Mouse (Mus musculus) embryonic facial prominence, embryonic 11.5 days (tissue): ENCODE measurements around the gene Loxl3. TPM values are rescaled to one million over a fixed set of nuclear protein-coding genes. Genes with fewer than 3 reads are reported as not detected.

Experiments
- ATAC-seq: fragments of 200-750 bp; cut with Nextera tagmentation; replicated peaks from 2 replicates; pipeline ENCODE4 v1.8.0; 2017; ENCODE audit warnings: low read depth; ENCODE audit not compliant: insufficient number of reproducible peaks, low FRiP score, low TSS enrichment
- DNase-seq: peaks from one replicate; pipeline ENCODE4 v3.0.0-alpha.2; 2015; ENCODE audit warnings: low spot score
- H3K27ac ChIP-seq: fragments of 300-500 bp; sonication (generic); replicated peaks from 2 replicates; pipeline ENCODE4 v1.5.1; 2014; ENCODE audit warnings: mild to moderate bottlenecking, low read depth, low read length, control low read depth
- H3K27me3 ChIP-seq: fragments of 300-500 bp; sonication (generic); 2 replicates; pipeline ENCODE4 v1.6.1; 2014; ENCODE audit warnings: mild to moderate bottlenecking, low read length, moderate library complexity, mixed read lengths; ENCODE audit not compliant: control insufficient read depth, insufficient read depth
- H3K36me3 ChIP-seq: fragments of 300-500 bp; sonication (generic); replicated peaks from 2 replicates; pipeline ENCODE4 v1.6.1; 2014; ENCODE audit warnings: low read depth, mild to moderate bottlenecking, low read length, moderate library complexity, mixed read lengths; ENCODE audit not compliant: control insufficient read depth, insufficient read depth
- H3K4me1 ChIP-seq: fragments of 300-500 bp; sonication (generic); 2 replicates; pipeline ENCODE4 v1.6.1; 2014; ENCODE audit warnings: low read length, mixed read lengths; ENCODE audit not compliant: control insufficient read depth, insufficient read depth
- H3K4me2 ChIP-seq: fragments of 300-500 bp; sonication (generic); 2 replicates; pipeline ENCODE4 v1.6.1; 2014; ENCODE audit warnings: low read depth, mild to moderate bottlenecking, control low read depth, low read length, moderate library complexity
- H3K4me3 ChIP-seq: fragments of 300-500 bp; sonication (generic); 2 replicates; pipeline ENCODE4 v1.5.1; 2014; ENCODE audit warnings: low read depth, low read length, control low read depth
- H3K9ac ChIP-seq: fragments of 300-500 bp; sonication (generic); replicated peaks from 2 replicates; pipeline ENCODE4 v1.6.1; 2014; ENCODE audit warnings: mild to moderate bottlenecking, control low read depth, low read length
- H3K9me3 ChIP-seq: fragments of 300-500 bp; sonication (generic); replicated peaks from 2 replicates; pipeline ENCODE4 v1.6.1; 2016; ENCODE audit warnings: mild to moderate bottlenecking, low read length, inconsistent platforms, mixed read lengths; ENCODE audit not compliant: control insufficient read depth
- WGBS: fragments of 180-500 bp; shearing (Covaris S2); extraction: QIAGEN DNeasy Blood & Tissue Kit; methylation state at CpG from one replicate; pipeline ENCODE4 v1.1.7; 2014; 5-methylcytosine and 5-hydroxymethylcytosine counted together
- polyA plus RNA-seq: library from polyadenylated mRNA; unstranded; fragments of >200 nt; fragmentation: Nextera tagmentation; extraction: Ambion mirVana; gene quantifications from 2 replicates; pipeline ENCODE4 v1.2.1, GENCODE M21; 2014

Loxl3 gene
- polyA plus RNA-seq, 1 experiment from 2014 or later, result 10.1 TPM

DNA sequence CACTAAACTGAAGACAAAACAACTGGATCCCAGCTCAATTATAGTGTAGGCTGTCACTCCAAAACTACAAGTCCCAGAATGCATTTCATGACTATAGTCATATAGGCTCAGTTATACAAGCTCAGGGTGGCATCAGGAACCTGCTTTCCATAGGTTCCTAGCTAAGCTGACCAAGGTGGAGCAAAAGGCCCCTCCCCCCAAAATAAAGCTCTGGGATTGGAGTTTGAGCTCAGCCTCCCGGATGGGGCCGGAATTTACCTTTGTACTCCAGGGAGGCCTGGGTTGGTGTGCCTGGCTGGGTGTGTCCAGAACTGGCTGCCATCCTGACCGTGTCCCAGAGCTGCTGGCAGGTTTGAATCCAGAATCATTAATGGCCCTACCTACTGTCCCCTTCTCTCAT is 23.8 kb downstream of the Loxl3 start, which contains the start of gene Dqx1:
Gene Dqx1, plus strand, starts transcription at position 55 of the 400 bp plus-strand sequence.
- no peak within 1 kb of the TSS for H3K4me2 ChIP-seq
- H3K36me3 ChIP-seq, result peaks cover 5% of the 10 kb centered on the region; the same call in 1 of the 2 replicates
- no peaks in the 10 kb centered on the region for H3K9me3 ChIP-seq
- peak; percentile 27 for DNase-seq
- H3K4me1 ChIP-seq, result no peaks in the 10 kb centered on the region; the same call in 1 of the 2 replicates
- H3K27me3 ChIP-seq, result peaks cover 8% of the 10 kb centered on the region; the same call in 1 of the 2 replicates
- H3K4me3 ChIP-seq, result no peak within 1 kb of the TSS
- H3K27ac ChIP-seq, result no peak within 1 kb of the TSS
- no peak within 1 kb of the TSS for H3K9ac ChIP-seq
- ATAC-seq, result no peak
- 54% methylated on average over 3 of the region's 3 CpGs for WGBS

DNA sequence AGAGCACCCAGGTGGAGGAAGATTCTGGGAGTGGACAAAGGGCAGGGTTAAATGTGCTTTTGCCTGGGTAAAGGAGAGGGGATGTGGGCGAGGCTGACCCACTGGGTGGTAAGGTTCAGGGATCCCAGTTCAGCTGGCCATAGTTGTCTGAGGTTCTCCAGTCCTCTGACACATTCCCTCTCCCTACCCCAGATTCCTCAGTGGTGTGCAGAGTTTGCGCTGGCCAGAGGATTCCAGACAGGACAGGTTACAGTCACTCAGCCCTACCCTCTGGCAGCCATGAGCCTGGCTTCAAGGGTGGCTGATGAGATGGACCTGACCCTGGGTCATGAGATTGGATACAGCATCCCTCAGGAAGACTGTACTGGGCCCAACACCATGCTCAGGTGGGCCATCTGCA is 24.8 kb downstream of the Loxl3 start:
- peaks cover 15% of the 10 kb centered on the region for H3K27me3 ChIP-seq
- H3K4me3 ChIP-seq, result no peak overlapping the region
- DNase-seq, result no peak
- no peak for ATAC-seq
- no peak overlapping the region for H3K4me2 ChIP-seq
- H3K9me3 ChIP-seq, result no peaks in the 10 kb centered on the region
- H3K36me3 ChIP-seq, result peaks cover 5% of the 10 kb centered on the region; the same call in 1 of the 2 replicates
- 75% methylated on average over 2 of the region's 2 CpGs for WGBS
- H3K4me1 ChIP-seq, result no peaks in the 10 kb centered on the region; the same call in 1 of the 2 replicates
- no peak overlapping the region for H3K9ac ChIP-seq
- no peak overlapping the region for H3K27ac ChIP-seq

DNA sequence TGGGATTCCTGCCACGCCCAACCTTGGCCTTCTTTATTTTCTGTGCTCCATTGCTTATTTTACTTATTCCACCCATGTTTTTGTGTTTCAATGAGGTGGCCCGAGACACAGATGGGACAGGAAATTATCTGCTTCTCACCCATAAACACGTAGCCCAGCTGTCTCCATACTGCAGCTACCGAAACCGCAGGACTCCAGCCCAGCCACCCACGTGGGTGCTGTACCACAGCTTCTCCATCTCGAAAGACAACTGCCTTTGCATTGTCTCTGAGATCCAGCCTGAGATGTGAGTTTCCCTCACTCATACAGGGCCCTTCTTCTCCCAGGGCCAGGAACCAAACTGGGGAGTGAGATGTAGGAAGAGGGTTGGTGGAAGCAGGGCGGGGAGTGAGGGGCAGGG is 32.0 kb downstream of the Loxl3 start:
- no peak overlapping the region for H3K9ac ChIP-seq
- ATAC-seq, result no peak

DNA sequence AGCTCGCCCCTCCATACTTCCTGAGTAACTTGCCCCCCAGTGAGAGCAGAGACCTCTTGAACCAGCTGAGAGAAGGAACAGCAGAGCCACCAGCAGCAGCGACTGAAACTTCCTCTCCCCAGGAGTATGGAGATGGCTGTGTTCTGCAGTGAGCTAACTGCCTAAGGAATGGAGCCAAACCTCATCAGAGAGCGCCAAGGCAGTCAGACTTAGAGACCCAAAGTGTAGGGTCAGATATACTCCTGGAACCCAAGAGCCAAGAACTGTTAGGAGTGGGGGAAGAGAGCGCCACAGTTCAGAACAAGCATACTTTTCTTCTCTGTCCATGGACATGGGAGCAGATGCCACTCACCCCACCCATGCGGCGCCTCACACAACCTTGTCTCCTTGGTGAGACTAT is 32.5 kb downstream of the Loxl3 start:
- DNase-seq (no peak), ATAC-seq (no peak)
- H3K4me3 ChIP-seq, result no peak overlapping the region
- peaks cover 83% of the 10 kb centered on the region for H3K27me3 ChIP-seq
- 32% methylated on average over 6 of the region's 6 CpGs for WGBS
- H3K36me3 ChIP-seq, result no peaks in the 10 kb centered on the region
- no peaks in the 10 kb centered on the region for H3K9me3 ChIP-seq
- no peak overlapping the region for H3K27ac ChIP-seq
- H3K4me1 ChIP-seq, result peaks cover 6% of the 10 kb centered on the region
- H3K9ac ChIP-seq, result no peak overlapping the region
- H3K4me2 ChIP-seq, result no peak overlapping the region

More for the DNA sequence above, 32.0 kb downstream of the Loxl3 start:
- H3K27ac ChIP-seq, result no peak overlapping the region
- H3K9me3 ChIP-seq, result no peaks in the 10 kb centered on the region
- no peak overlapping the region for H3K4me2 ChIP-seq
- DNase-seq, result no peak
- peaks cover 80% of the 10 kb centered on the region for H3K27me3 ChIP-seq
- no peak overlapping the region for H3K4me3 ChIP-seq
- no peaks in the 10 kb centered on the region for H3K36me3 ChIP-seq
- H3K4me1 ChIP-seq, result peaks cover 2% of the 10 kb centered on the region
- 35% methylated on average over 8 of the region's 8 CpGs for WGBS

DNA sequence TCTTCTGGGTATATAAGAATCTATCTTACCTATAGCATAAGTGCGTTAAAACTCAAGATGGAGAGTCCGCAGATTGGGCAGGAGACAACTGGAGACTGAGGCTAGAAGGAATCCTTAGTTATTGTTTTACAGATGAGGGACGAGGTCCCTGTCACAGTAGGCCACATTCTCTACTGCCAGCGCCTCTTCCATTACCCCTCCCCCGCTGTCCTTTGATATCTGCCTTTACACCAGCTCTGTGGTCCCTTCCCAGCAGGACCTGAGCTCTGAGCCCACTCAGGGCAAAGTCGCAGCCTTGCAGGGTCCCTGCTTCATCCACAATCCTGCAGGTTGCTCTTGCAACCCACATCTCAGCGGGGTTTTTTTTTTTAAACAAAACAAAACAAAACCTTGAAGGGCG is 34.2 kb downstream of the Loxl3 start:
- DNase-seq, result no peak
- Histone ChIP-seq H3K36me3 (no peaks in the 10 kb centered on the region), H3K9me3 (no peaks in the 10 kb centered on the region), H3K27ac (no peak overlapping the region), H3K4me2 (no peak overlapping the region), H3K4me1 (peaks cover 6% of the 10 kb centered on the region), H3K27me3 (peaks cover 91% of the 10 kb centered on the region), H3K9ac (no peak overlapping the region), H3K4me3 (peak overlapping the region; percentile 30; the same call in 1 of the 2 replicates)
- no peak for ATAC-seq
- 3% methylated on average over 8 of the region's 8 CpGs for WGBS

DNA sequence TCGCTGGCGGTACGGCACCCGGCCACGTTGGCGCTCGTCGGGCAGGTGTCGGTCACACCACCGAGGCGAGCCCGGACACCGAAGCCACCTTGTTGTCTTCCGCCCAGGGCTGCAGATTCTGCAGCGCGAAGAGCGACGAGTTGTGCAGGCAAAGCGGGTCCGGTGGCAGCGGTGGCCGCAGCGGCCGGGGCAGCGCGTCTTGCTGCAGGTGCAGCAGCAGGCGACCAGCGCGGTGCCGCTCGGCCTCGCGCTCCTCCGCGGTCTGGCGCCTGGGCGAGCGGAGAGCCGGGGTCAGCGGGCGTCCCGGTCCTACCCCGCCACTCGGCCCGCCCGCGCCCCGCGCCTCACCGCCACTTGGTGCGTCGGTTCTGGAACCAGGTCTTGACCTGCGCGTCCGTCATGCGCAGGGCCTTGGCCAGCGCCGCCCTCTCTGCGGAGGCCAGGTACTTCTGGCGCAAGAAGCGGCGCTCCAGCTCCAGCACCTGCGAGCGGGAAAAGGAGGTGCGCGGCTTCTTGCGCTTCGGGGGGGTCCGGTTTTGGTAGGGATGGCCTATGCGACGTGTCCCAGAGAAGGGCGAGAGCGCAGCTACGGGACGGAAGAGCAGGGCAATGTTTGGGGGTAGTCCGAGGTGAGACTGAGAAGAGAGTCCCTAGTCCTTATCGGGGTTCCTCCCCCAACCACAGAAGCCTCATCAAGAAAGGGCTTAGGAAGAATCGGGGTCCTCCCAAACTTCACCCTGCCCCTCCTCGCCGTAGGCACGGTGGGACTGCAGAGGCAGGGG is 34.9 kb downstream of the Loxl3 start:
- ATAC-seq (no peak), DNase-seq (no peak)

DNA sequence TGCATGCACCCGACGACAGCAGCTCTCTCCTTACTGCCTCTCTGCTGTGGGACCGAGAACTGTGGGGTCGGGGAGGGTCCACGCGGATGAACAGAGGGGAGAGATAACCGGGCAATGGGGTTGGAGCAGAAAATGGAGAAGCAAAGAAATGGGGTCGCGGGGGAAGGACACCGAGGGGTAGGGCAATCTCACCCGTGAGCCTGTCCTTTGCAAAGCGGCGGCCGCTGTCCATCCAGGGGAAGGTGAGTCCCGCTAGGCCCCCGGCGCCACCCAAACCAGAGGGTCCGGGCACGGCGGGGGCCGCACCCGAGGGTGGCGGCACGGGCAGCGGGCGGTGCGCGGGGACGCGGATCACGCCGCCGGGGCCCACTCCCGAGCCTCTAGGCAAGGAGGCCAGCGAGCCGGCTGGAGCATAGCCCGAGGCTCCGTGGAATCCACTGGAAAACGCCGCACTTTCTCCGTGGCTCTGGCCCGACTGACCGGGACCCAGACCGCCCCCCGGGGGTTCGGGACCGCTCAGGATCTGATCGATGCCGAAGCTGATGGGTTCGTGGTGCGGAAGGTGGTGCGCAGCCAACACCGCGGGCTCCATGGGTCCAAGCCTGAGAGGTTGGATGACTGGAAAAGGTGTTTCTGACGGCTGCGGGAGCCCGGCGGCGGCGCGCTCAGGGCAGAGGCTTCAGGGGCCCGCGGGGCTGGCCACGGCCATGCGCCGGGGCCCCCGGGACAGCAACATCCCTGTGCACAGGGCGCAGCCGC is 35.7 kb downstream of the Loxl3 start:
- peaks cover 6% of the 10 kb centered on the region for H3K4me1 ChIP-seq
- H3K9ac ChIP-seq, result no peak overlapping the region; the same call in none of the 2 replicates
- no peak for DNase-seq
- H3K9me3 ChIP-seq, result no peaks in the 10 kb centered on the region
- ATAC-seq, result peak; percentile 10; the same call in 1 of the 2 replicates
- H3K4me3 ChIP-seq, result peak overlapping the region; percentile 30
- H3K4me2 ChIP-seq, result peak overlapping the region; percentile 46
- peaks cover 86% of the 10 kb centered on the region for H3K27me3 ChIP-seq
- H3K36me3 ChIP-seq, result no peaks in the 10 kb centered on the region
- H3K27ac ChIP-seq, result no peak overlapping the region
- WGBS, result 3% methylated on average over 69 of the region's 69 CpGs

More for the DNA sequence above, 34.9 kb downstream of the Loxl3 start:
- Histone ChIP-seq H3K27me3 (peaks cover 89% of the 10 kb centered on the region), H3K9me3 (no peaks in the 10 kb centered on the region), H3K27ac (no peak overlapping the region), H3K4me2 (peak overlapping the region; percentile 41), H3K36me3 (no peaks in the 10 kb centered on the region), H3K9ac (no peak overlapping the region), H3K4me3 (peak overlapping the region; percentile 30), H3K4me1 (peaks cover 6% of the 10 kb centered on the region)
- under 1% methylated on average over 81 of the region's 81 CpGs for WGBS

GRCm38 (mm10) chr6:83070247-83070310 is 36.1 kb downstream of the Loxl3 start, which contains the start of gene Tlx2:
TSS of gene Tlx2 (minus strand) at chr6:83070293.
- H3K4me2 ChIP-seq, result peak within 1 kb of the TSS; percentile 46
- H3K36me3 ChIP-seq, result no peaks in the 10 kb centered on the region
- H3K4me3 ChIP-seq, result peak within 1 kb of the TSS; percentile 30
- H3K27me3 ChIP-seq, result peaks cover 85% of the 10 kb centered on the region
- WGBS, result 1% methylated on average over 10 of the region's 10 CpGs
- ATAC-seq (no peak), DNase-seq (no peak)
- H3K9me3 ChIP-seq, result no peaks in the 10 kb centered on the region
- 0 out of 2 replicates have a peak within 1 kb of the TSS, but pooled peaks have one; percentile 28 for H3K27ac ChIP-seq
- H3K4me1 ChIP-seq, result peaks cover 6% of the 10 kb centered on the region
- peak within 1 kb of the TSS; percentile 30 for H3K9ac ChIP-seq
